Mouse (Mus musculus): ENCODE results near the gene Sec14l1. TPM values are rescaled to one million over a fixed set of nuclear protein-coding genes. Genes with fewer than 3 reads are reported as not detected.

Gene Sec14l1
- 119 TPM for polyA plus RNA-seq (2015; fragmentation: Illumina TruSeq; extraction: RNeasy Lipid Tissue Mini Kit (QIAGEN cat#74804); ENCODE audit: low read depth, low replicate concordance)

DNA sequence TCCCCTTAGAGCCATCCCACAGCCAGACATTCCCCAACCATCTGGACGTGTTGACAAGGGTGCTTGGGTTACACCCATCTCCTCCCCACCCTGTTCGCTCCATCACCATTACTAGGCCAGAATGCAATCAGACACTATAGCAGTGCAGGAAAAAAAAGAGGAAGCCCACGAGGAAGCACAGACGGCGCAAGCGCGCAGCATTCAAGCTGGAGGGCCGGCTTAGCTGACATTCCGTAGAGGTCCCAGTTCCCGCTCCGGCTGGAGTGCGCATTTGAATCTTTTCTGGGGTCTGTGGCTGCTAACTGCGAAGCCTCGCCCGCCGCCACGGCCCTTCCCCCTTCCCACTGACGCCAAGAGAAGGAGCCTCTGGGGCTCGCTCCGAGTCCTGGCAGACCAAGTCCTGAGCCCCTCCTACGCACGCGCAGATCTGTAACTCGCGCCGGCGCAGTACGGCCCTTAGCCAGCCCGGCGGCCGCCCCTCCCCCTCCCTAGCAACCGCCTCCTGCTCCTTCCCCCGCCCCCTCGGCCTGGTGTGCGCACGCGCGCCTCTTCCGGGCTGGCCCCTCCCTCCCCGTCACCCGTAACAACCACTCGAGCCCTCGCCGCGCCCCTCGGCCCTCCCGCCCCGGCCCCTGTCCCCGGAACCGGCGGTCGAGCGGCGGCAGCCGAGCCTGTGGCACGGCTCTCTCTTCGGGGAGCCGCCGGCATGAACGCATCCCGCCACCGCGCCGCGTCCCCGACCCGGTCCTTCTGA is at the start of gene Sec14l1:
Gene Sec14l1 (plus strand): TSS at position 577 of the 754 bp plus-strand sequence.

DNA sequence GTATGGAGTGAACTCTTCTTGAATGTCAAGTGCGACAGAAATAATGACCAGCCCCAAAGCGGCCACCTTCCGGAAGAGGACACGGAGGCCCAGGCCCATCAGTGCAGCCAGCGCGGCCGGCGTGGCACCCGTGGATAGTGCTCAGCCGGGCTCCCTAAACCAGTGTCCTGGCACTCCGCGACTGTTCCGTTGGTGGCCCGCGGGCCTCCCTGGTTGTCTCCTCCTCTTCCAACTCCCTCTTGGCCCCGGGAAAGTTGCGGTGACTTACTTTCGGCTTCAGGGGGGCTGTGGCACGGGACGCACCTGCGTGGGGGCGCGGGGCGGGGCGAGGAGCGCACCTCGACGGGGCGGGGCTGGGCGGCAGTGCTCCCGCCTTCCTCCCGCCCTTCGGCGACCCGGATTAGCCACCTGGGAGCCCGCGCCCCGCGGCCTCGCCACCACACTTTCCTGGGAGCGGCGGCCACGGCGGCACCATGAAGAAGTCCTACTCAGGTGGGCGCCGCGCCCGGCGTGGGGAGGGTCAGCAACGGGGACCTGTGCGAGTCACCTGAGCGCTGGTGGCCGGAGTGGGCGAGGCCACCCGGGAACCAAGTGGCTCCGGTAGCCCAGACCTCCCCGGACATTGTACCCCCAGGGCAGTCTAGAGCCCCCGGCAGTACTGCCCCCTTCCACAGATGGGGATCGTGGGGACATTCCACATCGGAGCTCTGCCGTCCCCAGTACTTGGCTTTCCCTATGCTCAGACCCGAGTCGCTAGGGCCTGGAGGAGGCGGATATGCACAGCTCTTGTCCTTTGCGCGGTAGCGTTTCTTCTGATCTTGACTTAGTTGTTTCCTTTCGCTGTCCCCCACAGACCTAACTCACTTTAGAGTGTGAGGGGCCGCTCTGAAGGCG is 84.6 kb downstream of the Sec14l1 start, which contains the start of gene Sept9:
Gene Sept9 (plus strand): TSS at position 380 of the 894 bp plus-strand sequence.

Other genes starting within 250 kb of the Sec14l1 start
- 45.9 TPM for gene Mgat5b, start 196.3 kb upstream of the Sec14l1 start, polyA plus RNA-seq (2015; fragmentation: Illumina TruSeq; extraction: RNeasy Lipid Tissue Mini Kit (QIAGEN cat#74804); ENCODE audit: low read depth, low replicate concordance)
- gene Sept9, start 84.5 kb downstream of the Sec14l1 start, polyA plus RNA-seq (2015; fragmentation: Illumina TruSeq; extraction: RNeasy Lipid Tissue Mini Kit (QIAGEN cat#74804); ENCODE audit: low read depth, low replicate concordance) = 42.9 TPM